Mouse (Mus musculus): ENCODE data around the gene Galp. TPM values are rescaled to one million over a fixed set of nuclear protein-coding genes. Genes with fewer than 3 reads are reported as not detected.
"Not testable (repeated sequence)": the region's sequence is repeated elsewhere in the genome, so short reads cannot be mapped to it uniquely, and the experiment has no call there.

The Galp gene
- polyA plus RNA-seq, 1 experiment = not detected

DNA sequence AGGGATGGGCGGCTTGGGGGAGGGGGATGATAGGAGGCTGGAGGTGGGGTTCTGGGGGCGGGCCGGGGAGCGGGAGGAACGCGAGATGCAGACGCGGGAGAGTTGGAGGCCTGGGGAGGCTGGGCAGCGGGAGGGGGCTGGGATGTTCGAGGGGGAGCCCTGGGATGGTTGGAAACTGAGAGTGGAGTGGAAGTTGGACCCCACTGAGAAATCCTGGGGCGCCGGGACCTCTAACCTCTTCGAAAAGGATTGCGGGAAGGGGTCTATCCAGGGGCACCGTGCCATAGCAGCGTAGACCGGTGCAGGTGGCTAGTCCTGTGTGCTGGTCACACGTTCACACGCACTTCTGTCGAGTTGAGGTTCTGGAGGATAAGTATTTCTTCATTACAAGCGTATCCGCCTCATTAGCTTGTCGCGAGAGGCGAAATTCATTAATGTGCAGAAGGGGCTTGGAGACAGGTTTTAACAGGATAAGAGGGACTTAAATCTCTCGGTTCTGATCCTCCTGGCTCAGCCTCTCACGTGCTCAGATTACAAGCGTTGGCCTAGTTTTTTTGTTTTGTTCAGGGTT lies 24.1 kb upstream of the Galp start:
- Histone ChIP-seq H3K4me3 (ENCODE audit: insufficient read depth, low read length) (peak overlapping the region; percentile 66), H3K4me1 (ENCODE audit: control insufficient read depth, insufficient read depth, low read length) (peaks cover 23% of the 10 kb centered on the region), H3K27ac (ENCODE audit: insufficient read depth, low read depth, low read length) (peak overlapping the region; percentile 91)
- TF ChIP-seq CTCF (IDR thresholded peaks at IDR 0.05; ENCODE audit: low read depth, low read length) (no peak), POLR2A (IDR thresholded peaks at IDR 0.05; ENCODE audit: borderline replicate concordance, low read depth, low read length) (no peak)

GRCm38 (mm10) chr7:6173872-6174271 lies 23.0 kb upstream of the Galp start:
- Histone ChIP-seq H3K4me3 (ENCODE audit: insufficient read depth, low read length) (no peak overlapping the region), H3K27ac (ENCODE audit: insufficient read depth, low read depth, low read length) (no peak overlapping the region), H3K4me1 (ENCODE audit: control insufficient read depth, insufficient read depth, low read length) (peaks cover 21% of the 10 kb centered on the region)
- TF ChIP-seq CTCF (IDR thresholded peaks at IDR 0.05; ENCODE audit: low read depth, low read length) = no peak
- no peak for TF ChIP-seq POLR2A (IDR thresholded peaks at IDR 0.05; ENCODE audit: borderline replicate concordance, low read depth, low read length)

DNA sequence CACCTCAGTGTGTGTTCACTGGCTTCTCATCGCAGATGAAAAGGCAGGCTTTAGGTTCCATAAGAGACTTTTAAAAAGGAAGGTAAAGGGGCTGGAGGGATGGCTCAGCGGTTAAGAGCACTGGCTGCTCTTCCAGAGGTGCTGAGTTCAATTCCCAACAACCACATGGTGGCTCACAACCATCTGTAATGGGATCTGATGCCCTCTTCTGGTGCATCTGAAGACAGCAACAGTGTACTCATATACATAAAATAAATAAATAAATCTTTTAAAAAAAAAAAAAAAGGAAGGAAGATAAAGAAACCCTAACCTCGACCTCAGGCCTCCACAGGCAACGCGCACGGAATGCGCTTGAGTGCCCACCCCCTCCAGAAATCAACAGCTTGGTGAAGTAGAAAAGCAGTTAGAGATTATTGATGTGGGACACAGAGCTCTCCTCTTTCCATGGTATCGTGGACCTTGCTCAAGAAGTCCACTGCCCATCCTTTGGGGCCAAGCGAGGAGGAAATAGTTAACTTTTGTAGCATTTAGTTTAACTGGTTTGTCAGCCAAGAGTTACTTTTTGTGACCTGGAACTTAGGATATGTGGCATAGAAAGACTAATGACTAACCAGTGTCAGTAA lies 22.4 kb upstream of the Galp start:
- peaks cover 17% of the 10 kb centered on the region for H3K4me1 ChIP-seq (ENCODE audit: control insufficient read depth, insufficient read depth, low read length)
- not testable (repeated sequence) for H3K4me3 ChIP-seq (ENCODE audit: insufficient read depth, low read length); H3K27ac ChIP-seq (ENCODE audit: insufficient read depth, low read depth, low read length)

DNA sequence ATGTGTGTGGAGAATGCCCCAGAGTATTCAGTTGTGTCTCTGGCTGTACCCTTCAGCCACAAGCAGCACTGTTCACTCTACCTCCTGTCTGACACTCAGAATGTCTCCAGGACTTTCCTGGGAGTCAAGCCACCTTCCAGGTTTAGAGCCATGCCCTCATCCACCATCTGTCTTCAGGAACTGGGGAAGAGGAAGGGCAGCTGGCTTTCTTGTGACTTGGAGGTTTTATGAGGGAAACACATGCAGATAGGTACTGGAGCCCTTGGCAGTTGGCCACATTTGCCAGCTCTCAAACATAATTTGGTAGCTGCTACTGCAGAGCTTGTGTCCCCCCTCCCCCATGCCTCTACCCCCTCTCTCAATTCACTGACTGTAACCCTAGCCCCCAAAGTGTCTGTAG lies 17.9 kb upstream of the Galp start:
- no peak for TF ChIP-seq POLR2A (IDR thresholded peaks at IDR 0.05; ENCODE audit: borderline replicate concordance, low read depth, low read length)
- TF ChIP-seq CTCF (IDR thresholded peaks at IDR 0.05; ENCODE audit: low read depth, low read length) = no peak
- Histone ChIP-seq H3K4me1 (ENCODE audit: control insufficient read depth, insufficient read depth, low read length) (0 out of 2 replicates have a peak, but pooled peaks cover 2% of the 10 kb centered on the region), H3K27ac (ENCODE audit: insufficient read depth, low read depth, low read length) (no peak overlapping the region), H3K4me3 (ENCODE audit: insufficient read depth, low read length) (no peak overlapping the region)

GRCm38 (mm10) chr7:6182882-6183281 lies 14.0 kb upstream of the Galp start:
- Histone ChIP-seq H3K4me3 (ENCODE audit: insufficient read depth, low read length) (no peak overlapping the region), H3K27ac (ENCODE audit: insufficient read depth, low read depth, low read length) (no peak overlapping the region), H3K4me1 (ENCODE audit: control insufficient read depth, insufficient read depth, low read length) (peaks cover 9% of the 10 kb centered on the region)
- TF ChIP-seq CTCF (IDR thresholded peaks at IDR 0.05; ENCODE audit: low read depth, low read length) (no peak), POLR2A (IDR thresholded peaks at IDR 0.05; ENCODE audit: borderline replicate concordance, low read depth, low read length) (no peak)

- Histone ChIP-seq H3K27ac (ENCODE audit: insufficient read depth, low read depth, low read length) (no peak overlapping the region), H3K4me3 (ENCODE audit: insufficient read depth, low read length) (no peak overlapping the region), H3K4me1 (ENCODE audit: control insufficient read depth, insufficient read depth, low read length) (peaks cover 9% of the 10 kb centered on the region)
- TF ChIP-seq POLR2A (IDR thresholded peaks at IDR 0.05; ENCODE audit: borderline replicate concordance, low read depth, low read length) (no peak), CTCF (IDR thresholded peaks at IDR 0.05; ENCODE audit: low read depth, low read length) (no peak)
Observed at GRCm38 (mm10) chr7:6183802-6184201, 13.1 kb upstream of the Galp start.

DNA sequence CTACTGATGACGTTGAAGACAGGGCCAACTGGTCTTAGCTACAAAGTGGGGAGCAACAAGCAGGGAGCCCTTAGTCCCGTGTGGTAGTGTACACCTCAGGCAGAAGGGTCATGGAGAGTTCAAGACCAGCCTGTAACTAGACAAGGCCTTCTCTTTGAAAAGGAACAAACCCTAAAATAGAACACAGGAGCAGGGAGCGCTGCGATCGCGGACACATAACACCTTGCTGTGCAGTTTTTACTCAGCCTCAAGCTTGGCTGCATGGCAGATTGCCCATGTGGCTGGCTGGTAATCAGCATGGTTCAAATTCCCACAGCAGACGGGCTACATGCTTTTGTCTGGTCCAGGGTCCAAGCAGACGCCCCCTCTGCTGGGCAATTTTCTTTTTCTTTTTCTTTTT lies 12.4 kb upstream of the Galp start:
- TF ChIP-seq CTCF (IDR thresholded peaks at IDR 0.05; ENCODE audit: low read depth, low read length) = no peak
- TF ChIP-seq POLR2A (IDR thresholded peaks at IDR 0.05; ENCODE audit: borderline replicate concordance, low read depth, low read length) = no peak
- Histone ChIP-seq H3K27ac (ENCODE audit: insufficient read depth, low read depth, low read length) (no peak overlapping the region), H3K4me3 (ENCODE audit: insufficient read depth, low read length) (no peak overlapping the region), H3K4me1 (ENCODE audit: control insufficient read depth, insufficient read depth, low read length) (peaks cover 9% of the 10 kb centered on the region)

DNA sequence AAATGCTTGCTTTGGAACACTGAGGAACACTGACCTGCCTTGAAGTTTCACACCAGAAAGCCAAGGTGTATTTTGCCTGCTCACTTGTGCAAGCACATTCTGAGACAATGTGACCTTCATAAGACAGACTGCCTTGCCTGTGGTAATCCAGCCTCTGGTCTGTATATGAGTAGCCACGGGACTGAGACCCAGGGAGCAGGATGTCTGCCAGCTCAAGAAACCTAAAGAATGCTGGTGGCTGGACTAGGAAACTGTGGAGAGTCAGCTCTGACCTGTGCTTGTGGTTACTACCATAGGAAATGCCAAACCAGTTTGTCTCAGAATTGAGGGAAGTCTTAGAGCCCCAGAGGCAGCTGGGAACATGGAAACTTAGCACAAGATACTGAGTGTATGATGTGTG lies 11.5 kb upstream of the Galp start:
- Histone ChIP-seq H3K27ac (ENCODE audit: insufficient read depth, low read depth, low read length) (no peak overlapping the region), H3K4me3 (ENCODE audit: insufficient read depth, low read length) (no peak overlapping the region), H3K4me1 (ENCODE audit: control insufficient read depth, insufficient read depth, low read length) (peaks cover 9% of the 10 kb centered on the region)
- no peak for TF ChIP-seq CTCF (IDR thresholded peaks at IDR 0.05; ENCODE audit: low read depth, low read length)
- no peak for TF ChIP-seq POLR2A (IDR thresholded peaks at IDR 0.05; ENCODE audit: borderline replicate concordance, low read depth, low read length)

DNA sequence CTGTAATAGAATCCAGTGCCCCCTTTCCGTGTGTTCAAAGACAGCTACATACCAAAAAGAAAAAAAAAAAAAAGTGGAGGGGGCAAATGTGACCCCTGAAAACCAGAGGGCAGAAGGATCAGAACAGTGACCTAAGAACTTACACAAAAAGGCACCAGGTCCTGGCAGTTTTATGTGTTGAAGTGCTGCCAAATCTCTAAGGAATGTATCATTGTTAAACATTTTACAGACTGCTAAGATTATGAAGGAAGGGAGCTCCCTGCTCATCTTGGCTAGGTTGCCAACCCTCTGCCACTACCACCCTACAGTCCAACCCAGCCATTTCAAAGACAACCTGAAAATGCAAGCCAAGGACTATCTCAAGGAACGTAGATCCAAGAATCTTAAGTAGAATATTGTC lies 10.7 kb upstream of the Galp start:
- H3K4me1 ChIP-seq (ENCODE audit: control insufficient read depth, insufficient read depth, low read length) = peaks cover 9% of the 10 kb centered on the region
- TF ChIP-seq CTCF (IDR thresholded peaks at IDR 0.05; ENCODE audit: low read depth, low read length) (no peak), POLR2A (IDR thresholded peaks at IDR 0.05; ENCODE audit: borderline replicate concordance, low read depth, low read length) (no peak)
- no peak overlapping the region for H3K27ac ChIP-seq (ENCODE audit: insufficient read depth, low read depth, low read length)
- H3K4me3 ChIP-seq (ENCODE audit: insufficient read depth, low read length) = no peak overlapping the region

GRCm38 (mm10) chr7:6186756-6187155 lies 10.1 kb upstream of the Galp start:
- Histone ChIP-seq H3K27ac (ENCODE audit: insufficient read depth, low read depth, low read length) (no peak overlapping the region), H3K4me3 (ENCODE audit: insufficient read depth, low read length) (no peak overlapping the region), H3K4me1 (ENCODE audit: control insufficient read depth, insufficient read depth, low read length) (peaks cover 9% of the 10 kb centered on the region)
- TF ChIP-seq CTCF (IDR thresholded peaks at IDR 0.05; ENCODE audit: low read depth, low read length) (no peak), POLR2A (IDR thresholded peaks at IDR 0.05; ENCODE audit: borderline replicate concordance, low read depth, low read length) (no peak)

Data from bone marrow macrophage, adult 2 months (primary cell).